Comparison of ENCODE assay signal across 9 mouse cellular contexts in genomic region chr3:89420421-89420820, GRCm38 (mm10). TPM values are rescaled to one million over a fixed set of nuclear protein-coding genes. Genes with fewer than 3 reads are reported as not detected.
A peak's percentile ranks its signal among the peaks of the same experiment; 100 is the strongest.
DNase-seq lines count a peak whose midpoint lies in the region; ATAC-seq and TF ChIP-seq lines count a peak whose summit lies in the region.
"Had no signal": no experiment of that assay in that cellular context is flagged by ENCODE, and none has a peak within 500 bp of the region (broad histone marks: within the 10 kb centered on the region; RNA-seq: fewer than 3 reads in every experiment).

No protein-coding gene starts in this region.

- no peak overlapping the region for H3K4me2 ChIP-seq in midbrain, postnatal 0 days (ENCODE audit: low read depth, low read length, poor library complexity, severe bottlenecking)
- peak overlapping the region; percentile 80 for H3K4me2 ChIP-seq in limb, embryonic 12.5 days
- H3K4me2 ChIP-seq in stomach, embryonic 15.5 days = peak overlapping the region; percentile 64

- no peak overlapping the region for H3K4me3 ChIP-seq in heart, adult 2 months
- peak overlapping the region; percentile 57 for H3K4me3 ChIP-seq in midbrain, embryonic 10.5 days
- H3K4me3 ChIP-seq in midbrain, postnatal 0 days (ENCODE audit: low read depth, low read length) = no peak overlapping the region
- peak overlapping the region; percentile 44; the same call in 1 of the 2 replicates for H3K4me3 ChIP-seq in limb, embryonic 12.5 days (replicated peaks)
- peak overlapping the region; percentile 55 for H3K4me3 ChIP-seq in stomach, embryonic 15.5 days (replicated peaks)
- H3K4me3 ChIP-seq in cerebellum, adult 2 months (replicated peaks; ENCODE audit: insufficient read depth, low read depth, low read length) = no peak overlapping the region

- H3K4me1 ChIP-seq in heart, adult 2 months (ENCODE audit: control insufficient read depth, insufficient read depth, low read length) = peaks cover 8% of the 10 kb centered on the region
- H3K4me1 ChIP-seq in midbrain, embryonic 10.5 days = peaks cover 66% of the 10 kb centered on the region
- H3K4me1 ChIP-seq in midbrain, postnatal 0 days (ENCODE audit: insufficient read depth, low read length) = no peaks in the 10 kb centered on the region
- peaks cover 48% of the 10 kb centered on the region for H3K4me1 ChIP-seq in limb, embryonic 12.5 days (replicated peaks)
- peaks cover 54% of the 10 kb centered on the region for H3K4me1 ChIP-seq in stomach, embryonic 15.5 days
- H3K4me1 ChIP-seq in cerebellum, adult 2 months (ENCODE audit: control insufficient read depth, insufficient read depth, low read length) = 0 out of 2 replicates have a peak, but pooled peaks cover 7% of the 10 kb centered on the region

- no peak for ATAC-seq in midbrain, postnatal 0 days (ENCODE audit: low FRiP score)
- ATAC-seq in limb, embryonic 12.5 days (ENCODE audit: insufficient number of reproducible peaks, insufficient read depth, low FRiP score, low TSS enrichment, low read depth) = no peak
- ATAC-seq in stomach, embryonic 15.5 days (ENCODE audit: insufficient read depth, low FRiP score, low read depth) = no peak

- no peaks in the 10 kb centered on the region for H3K9me3 ChIP-seq in midbrain, embryonic 10.5 days (replicated peaks)
- H3K9me3 ChIP-seq in midbrain, postnatal 0 days (ENCODE audit: low read length) = no peaks in the 10 kb centered on the region
- no peaks in the 10 kb centered on the region for H3K9me3 ChIP-seq in limb, embryonic 12.5 days
- no peaks in the 10 kb centered on the region for H3K9me3 ChIP-seq in stomach, embryonic 15.5 days

- TF ChIP-seq POLR2A in heart, adult 2 months (IDR thresholded peaks at IDR 0.05; ENCODE audit: insufficient read depth, low read depth, low read length) = no peak
- TF ChIP-seq POLR2A in cerebellum, adult 2 months (IDR thresholded peaks at IDR 0.05; ENCODE audit: borderline replicate concordance, insufficient read depth, low read length) = no peak

- H3K36me3 ChIP-seq in heart, adult 2 months (ENCODE audit: control insufficient read depth, insufficient read depth, low read length) = no peaks in the 10 kb centered on the region
- peaks cover 39% of the 10 kb centered on the region for H3K36me3 ChIP-seq in midbrain, embryonic 10.5 days
- no peaks in the 10 kb centered on the region for H3K36me3 ChIP-seq in midbrain, postnatal 0 days (ENCODE audit: insufficient read depth, low read length)
- H3K36me3 ChIP-seq in limb, embryonic 12.5 days = peaks cover 43% of the 10 kb centered on the region
- H3K36me3 ChIP-seq in stomach, embryonic 15.5 days = peaks cover 24% of the 10 kb centered on the region

- H3K27me3 ChIP-seq in heart, adult 2 months (ENCODE audit: control insufficient read depth, insufficient read depth, low read length) = no peaks in the 10 kb centered on the region
- no peaks in the 10 kb centered on the region for H3K27me3 ChIP-seq in midbrain, embryonic 10.5 days (ENCODE audit: low read depth, poor library complexity, severe bottlenecking)
- H3K27me3 ChIP-seq in midbrain, postnatal 0 days (ENCODE audit: insufficient read depth, low read length) = no peaks in the 10 kb centered on the region
- H3K27me3 ChIP-seq in limb, embryonic 12.5 days = no peaks in the 10 kb centered on the region
- no peaks in the 10 kb centered on the region for H3K27me3 ChIP-seq in stomach, embryonic 15.5 days (replicated peaks)
- H3K27me3 ChIP-seq in cerebellum, adult 2 months (ENCODE audit: control insufficient read depth, insufficient read depth, low read length) = no peaks in the 10 kb centered on the region

- peak overlapping the region; percentile 80 for H3K27ac ChIP-seq in heart, adult 2 months
- H3K27ac ChIP-seq in midbrain, embryonic 10.5 days (replicated peaks) = peak overlapping the region; percentile 85; the same call in 1 of the 2 replicates
- no peak overlapping the region for H3K27ac ChIP-seq in midbrain, postnatal 0 days (ENCODE audit: low read depth, low read length)
- peak overlapping the region; percentile 86 for H3K27ac ChIP-seq in limb, embryonic 12.5 days
- peak overlapping the region; percentile 99 for H3K27ac ChIP-seq in stomach, embryonic 15.5 days
- no peak overlapping the region for H3K27ac ChIP-seq in cerebellum, adult 2 months (ENCODE audit: insufficient read depth, low read length)

- intact Hi-C loops in heart, adult 2 months (cut with DNase I) = no loop called here
- intact Hi-C loops in heart, postnatal 25 days (cut with DNase I) = no loop called here

- peaks cover 2% of the 10 kb centered on the region; the same call in 1 of the 2 replicates for H3K79me2 ChIP-seq in heart, adult 2 months (replicated peaks; ENCODE audit: control insufficient read depth, insufficient read depth, low read length)

- no peak for DNase-seq in heart, adult 2 months
- no peak for DNase-seq in heart, postnatal 25 days (ENCODE audit: low spot score)
- DNase-seq in midbrain, embryonic 10.5 days (ENCODE audit: low spot score) = no peak
- no peak for DNase-seq in midbrain, postnatal 0 days (ENCODE audit: low spot score)
- no peak for DNase-seq in cerebellum, adult 2 months
- no peak for DNase-seq in urinary bladder, postnatal 4 days (ENCODE audit: low spot score in 2 of 2)
- DNase-seq: gastrocnemius, postnatal 36 days had no signal

- TF ChIP-seq EP300 in heart, adult 2 months (IDR thresholded peaks at IDR 0.05; ENCODE audit: insufficient read depth, low read depth, low read length) = no peak

- no peak overlapping the region for H3K9ac ChIP-seq in heart, adult 2 months (ENCODE audit: low read depth, low read length)
- H3K9ac ChIP-seq in midbrain, postnatal 0 days (replicated peaks; ENCODE audit: low read length, poor library complexity, severe bottlenecking) = no peak overlapping the region
- H3K9ac ChIP-seq in limb, embryonic 12.5 days (replicated peaks) = 0 out of 2 replicates have a peak overlapping the region, but pooled peaks have one; percentile 42
- H3K9ac ChIP-seq in stomach, embryonic 15.5 days = no peak overlapping the region

- 29% methylated on average over 2 of the region's 2 CpGs for WGBS in heart, adult 2 months
- WGBS in midbrain, embryonic 10.5 days = 65% methylated on average over 2 of the region's 2 CpGs
- WGBS in midbrain, postnatal 0 days = 65% methylated on average over 2 of the region's 2 CpGs
- WGBS in limb, embryonic 12.5 days = 51% methylated on average over 2 of the region's 2 CpGs
- 52% methylated on average over 2 of the region's 2 CpGs for WGBS in stomach, embryonic 15.5 days
- 83% methylated on average over 2 of the region's 2 CpGs for WGBS in cerebellum, adult 2 months

- no peak for TF ChIP-seq CTCF in heart, adult 2 months (IDR thresholded peaks at IDR 0.05)
- TF ChIP-seq CTCF in midbrain, postnatal 0 days (IDR thresholded peaks at IDR 0.05) = no peak
- no peak for TF ChIP-seq CTCF in cerebellum, adult 2 months (IDR thresholded peaks at IDR 0.05; ENCODE audit: borderline replicate concordance, insufficient read depth, low read depth, low read length)

RNA-seq across cellular contexts. Expression of gene Shc1, which starts 2.2 kb away (rescaled TPM):
- 10 to 100 TPM; 31.6 to 32.0 TPM for total RNA-seq in heart, adult 2 months (2021)
- 32.4 and 50.5 TPM in 2 replicates for polyA plus RNA-seq in heart, adult 2 months (2012; rRNA removed)
- total RNA-seq in heart, postnatal 25 days (2021) = 10 to 100 TPM; 35.7 to 35.8 TPM
- polyA plus RNA-seq in midbrain, embryonic 10.5 days (2016; fragmentation: Nextera tagmentation; extraction: Ambion mirVana) = 51.8 TPM in 2 replicates
- total RNA-seq in midbrain, postnatal 0 days (2014; rRNA removed) = 21.7 and 24.9 TPM in 2 replicates
- polyA plus RNA-seq in midbrain, postnatal 0 days (2015; fragmentation: Nextera tagmentation; extraction: Ambion mirVana) = 11.0 and 12.7 TPM in 2 replicates
- 84.4 and 90.9 TPM in 2 replicates for polyA plus RNA-seq in limb, embryonic 12.5 days (2016; fragmentation: Nextera tagmentation; extraction: Ambion mirVana)
- polyA plus RNA-seq in stomach, embryonic 15.5 days (2015; fragmentation: Nextera tagmentation; extraction: Ambion mirVana) = 84.6 and 103 TPM in 2 replicates
- polyA plus RNA-seq in cerebellum, adult 2 months (2012; rRNA removed) = 15.9 and 16.0 TPM in 2 replicates

RNA-seq across cellular contexts. Expression of gene Cks1b, which starts 2.2 kb away (rescaled TPM):
- 1 to 10 TPM; 3.3 to 3.5 TPM for total RNA-seq in heart, adult 2 months (2021)
- polyA plus RNA-seq in heart, adult 2 months (2012; rRNA removed) = 9.0 and 10.7 TPM in 2 replicates
- 1 to 10 TPM; 4.1 to 4.7 TPM for total RNA-seq in heart, postnatal 25 days (2021)
- polyA plus RNA-seq in midbrain, embryonic 10.5 days (2016; fragmentation: Nextera tagmentation; extraction: Ambion mirVana) = 540 and 645 TPM in 2 replicates
- 22.4 and 29.2 TPM in 2 replicates for total RNA-seq in midbrain, postnatal 0 days (2014; rRNA removed)
- polyA plus RNA-seq in midbrain, postnatal 0 days (2015; fragmentation: Nextera tagmentation; extraction: Ambion mirVana) = 68.6 and 69.6 TPM in 2 replicates
- 585 and 619 TPM in 2 replicates for polyA plus RNA-seq in limb, embryonic 12.5 days (2016; fragmentation: Nextera tagmentation; extraction: Ambion mirVana)
- 409 and 450 TPM in 2 replicates for polyA plus RNA-seq in stomach, embryonic 15.5 days (2015; fragmentation: Nextera tagmentation; extraction: Ambion mirVana)
- polyA plus RNA-seq in cerebellum, adult 2 months (2012; rRNA removed) = 7.0 and 7.2 TPM in 2 replicates

RNA-seq across cellular contexts. Expression of gene Flad1, which starts 8.8 kb away (rescaled TPM):
- 10 to 100 TPM; 56.1 to 59.7 TPM for total RNA-seq in heart, adult 2 months (2021)
- 81.3 and 89.8 TPM in 2 replicates for polyA plus RNA-seq in heart, adult 2 months (2012; rRNA removed)
- 10 to 100 TPM; 57.5 to 60.8 TPM for total RNA-seq in heart, postnatal 25 days (2021)
- 27.9 and 34.2 TPM in 2 replicates for polyA plus RNA-seq in midbrain, embryonic 10.5 days (2016; fragmentation: Nextera tagmentation; extraction: Ambion mirVana)
- total RNA-seq in midbrain, postnatal 0 days (2014; rRNA removed) = 32.0 and 34.1 TPM in 2 replicates
- 26.0 and 29.3 TPM in 2 replicates for polyA plus RNA-seq in midbrain, postnatal 0 days (2015; fragmentation: Nextera tagmentation; extraction: Ambion mirVana)
- 25.0 and 26.4 TPM in 2 replicates for polyA plus RNA-seq in limb, embryonic 12.5 days (2016; fragmentation: Nextera tagmentation; extraction: Ambion mirVana)
- polyA plus RNA-seq in stomach, embryonic 15.5 days (2015; fragmentation: Nextera tagmentation; extraction: Ambion mirVana) = 23.6 and 29.4 TPM in 2 replicates
- polyA plus RNA-seq in cerebellum, adult 2 months (2012; rRNA removed) = 50.1 and 54.0 TPM in 2 replicates

RNA-seq across cellular contexts. Expression of gene Pygo2, which starts 9.6 kb away (rescaled TPM):
- total RNA-seq in heart, adult 2 months (2021) = 10 to 100 TPM; 12.5 to 15.3 TPM
- polyA plus RNA-seq in heart, adult 2 months (2012; rRNA removed) = 14.4 and 17.3 TPM in 2 replicates
- 10 to 100 TPM; 13.5 to 18.0 TPM for total RNA-seq in heart, postnatal 25 days (2021)
- polyA plus RNA-seq in midbrain, embryonic 10.5 days (2016; fragmentation: Nextera tagmentation; extraction: Ambion mirVana) = 41.9 and 43.3 TPM in 2 replicates
- total RNA-seq in midbrain, postnatal 0 days (2014; rRNA removed) = 77.8 and 91.3 TPM in 2 replicates
- 38.5 and 40.4 TPM in 2 replicates for polyA plus RNA-seq in midbrain, postnatal 0 days (2015; fragmentation: Nextera tagmentation; extraction: Ambion mirVana)
- 62.4 and 64.0 TPM in 2 replicates for polyA plus RNA-seq in limb, embryonic 12.5 days (2016; fragmentation: Nextera tagmentation; extraction: Ambion mirVana)
- 35.1 and 37.1 TPM in 2 replicates for polyA plus RNA-seq in stomach, embryonic 15.5 days (2015; fragmentation: Nextera tagmentation; extraction: Ambion mirVana)
- 38.7 and 39.3 TPM in 2 replicates for polyA plus RNA-seq in cerebellum, adult 2 months (2012; rRNA removed)

RNA-seq across cellular contexts. Expression of gene Pbxip1, which starts 16.1 kb away (rescaled TPM):
- total RNA-seq in heart, adult 2 months (2021) = 10 to 100 TPM; 55.7 to 67.5 TPM
- polyA plus RNA-seq in heart, adult 2 months (2012; rRNA removed) = 56.2 and 58.2 TPM in 2 replicates
- 10 to 100 TPM; 49.2 to 56.9 TPM for total RNA-seq in heart, postnatal 25 days (2021)
- polyA plus RNA-seq in midbrain, embryonic 10.5 days (2016; fragmentation: Nextera tagmentation; extraction: Ambion mirVana) = 18.6 and 19.9 TPM in 2 replicates
- total RNA-seq in midbrain, postnatal 0 days (2014; rRNA removed) = 18.5 and 21.3 TPM in 2 replicates
- polyA plus RNA-seq in midbrain, postnatal 0 days (2015; fragmentation: Nextera tagmentation; extraction: Ambion mirVana) = 18.8 and 21.8 TPM in 2 replicates
- 27.4 and 28.5 TPM in 2 replicates for polyA plus RNA-seq in limb, embryonic 12.5 days (2016; fragmentation: Nextera tagmentation; extraction: Ambion mirVana)
- polyA plus RNA-seq in stomach, embryonic 15.5 days (2015; fragmentation: Nextera tagmentation; extraction: Ambion mirVana) = 39.9 and 40.1 TPM in 2 replicates
- 26.5 and 30.5 TPM in 2 replicates for polyA plus RNA-seq in cerebellum, adult 2 months (2012; rRNA removed)

Comparison
In these comparisons a context has a peak if more than half of its experiments do, and no peak if none do; other contexts are left out.
1. H3K27ac ChIP-seq: peak in heart, adult 2 months (single experiment), midbrain, embryonic 10.5 days (single experiment), limb, embryonic 12.5 days (single experiment) and stomach, embryonic 15.5 days (single experiment); none in midbrain, postnatal 0 days (single experiment) and cerebellum, adult 2 months (single experiment).
2. H3K4me3 ChIP-seq: peak in midbrain, embryonic 10.5 days (single experiment), limb, embryonic 12.5 days (single experiment) and stomach, embryonic 15.5 days (single experiment); none in heart, adult 2 months (single experiment), midbrain, postnatal 0 days (single experiment) and cerebellum, adult 2 months (single experiment).